Mouse (Mus musculus) ES-E14 (cell line): ENCODE measurements around the gene Gpc6.

Source experiments
- HCFC1 ChIP-seq: IDR thresholded peaks from 2 replicates; pipeline ENCODE4 v1.6.1; 2012; ENCODE audit warnings: low read length, inconsistent platforms, borderline replicate concordance; ENCODE audit not compliant: insufficient read depth
- ZNF384 ChIP-seq: IDR thresholded peaks from 2 replicates; pipeline ENCODE4 v1.6.1; 2012; ENCODE audit warnings: low read depth, low read length, inconsistent platforms

- TF ChIP-seq HCFC1 (no peak), ZNF384 (no peak)
Measured at GRCm38 (mm10) chr14:117061527-117061926, 136.4 kb downstream of the Gpc6 start.
